Mouse (Mus musculus) embryo, embryonic 10.5 days (tissue): ENCODE data around the gene Apln.

Experiments
- DNase-seq: peaks from one replicate; pipeline ENCODE4 v3.0.0-alpha.2; 2015; ENCODE audit warnings: low spot score

The Apln gene

DNA sequence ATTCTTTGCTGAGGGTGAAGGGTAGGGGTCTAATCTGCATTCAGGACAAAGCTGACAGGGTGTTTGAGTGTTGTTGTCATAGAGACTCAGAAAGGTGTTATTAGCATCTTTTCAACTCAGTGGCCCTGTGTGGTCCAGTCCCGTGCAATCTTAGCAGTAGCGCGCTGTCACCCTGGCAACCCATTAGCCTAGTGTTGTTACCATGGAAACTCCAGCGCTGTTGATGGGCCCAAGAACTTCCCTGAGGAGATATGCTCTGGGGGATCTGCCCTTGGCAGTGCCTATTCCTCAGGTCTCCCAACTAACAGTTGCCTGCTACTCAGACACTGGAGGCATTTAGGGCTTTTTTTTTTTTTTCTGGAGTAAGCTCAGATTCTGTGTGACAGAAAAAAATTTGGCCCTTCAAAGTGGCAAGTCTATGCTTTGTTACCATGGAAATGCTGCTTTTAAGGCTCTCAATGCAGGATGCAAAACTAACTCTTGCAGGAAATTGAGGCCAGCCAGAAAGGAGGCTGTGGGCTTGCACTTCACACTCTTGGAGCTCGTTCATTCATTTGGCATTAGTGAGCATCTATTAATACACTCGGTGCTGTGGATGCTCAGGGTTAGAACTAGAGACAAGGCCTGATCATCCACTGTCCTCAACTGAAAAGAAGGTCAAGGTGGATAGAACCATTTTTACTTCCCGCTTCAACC lies 17.6 kb downstream of the Apln start:
- DNase-seq: peak; percentile 79

DNA sequence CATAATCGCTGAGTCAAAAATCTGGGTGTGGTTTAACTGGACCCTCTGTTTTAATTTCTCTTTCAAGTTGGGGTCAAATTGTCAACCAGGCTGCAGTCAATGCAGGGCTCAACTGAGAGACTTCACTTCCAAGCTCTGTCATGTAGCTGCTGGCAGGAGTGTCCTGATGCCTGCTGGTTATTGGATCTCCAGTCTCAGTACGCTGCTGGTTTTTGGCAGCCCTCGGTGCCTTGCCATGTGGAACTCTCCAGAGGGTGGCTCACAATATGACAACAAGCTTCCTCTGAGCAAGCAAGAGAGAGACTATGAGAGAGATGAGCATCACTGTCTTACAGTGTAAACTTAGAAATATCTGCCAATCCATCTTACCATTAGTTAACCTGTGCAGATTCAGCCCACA lies 23.0 kb downstream of the Apln start:
- DNase-seq: no peak

- no peak for DNase-seq
Observed at GRCm38 (mm10) chrX:48006062-48006461, 28.6 kb downstream of the Apln start.

DNA sequence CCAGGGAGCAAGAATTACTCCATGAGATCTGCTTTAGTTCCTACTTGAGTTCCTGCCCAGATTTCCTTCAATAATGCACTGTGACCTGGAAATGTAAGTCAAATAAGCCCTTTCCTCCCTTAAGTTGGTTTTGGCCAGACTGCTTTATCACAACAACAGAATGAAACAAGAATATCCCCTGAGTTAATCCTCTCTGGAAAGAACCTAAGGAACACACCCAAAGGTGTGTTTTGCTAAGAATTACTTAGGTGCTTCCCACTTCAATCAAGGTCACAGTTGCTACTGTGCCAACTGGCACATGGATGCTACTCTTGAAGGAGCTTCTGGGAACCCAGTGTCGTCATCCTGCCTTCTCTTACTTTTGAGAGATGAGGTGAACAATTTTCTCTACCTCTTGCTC lies 29.9 kb downstream of the Apln start:
- DNase-seq: no peak

DNA sequence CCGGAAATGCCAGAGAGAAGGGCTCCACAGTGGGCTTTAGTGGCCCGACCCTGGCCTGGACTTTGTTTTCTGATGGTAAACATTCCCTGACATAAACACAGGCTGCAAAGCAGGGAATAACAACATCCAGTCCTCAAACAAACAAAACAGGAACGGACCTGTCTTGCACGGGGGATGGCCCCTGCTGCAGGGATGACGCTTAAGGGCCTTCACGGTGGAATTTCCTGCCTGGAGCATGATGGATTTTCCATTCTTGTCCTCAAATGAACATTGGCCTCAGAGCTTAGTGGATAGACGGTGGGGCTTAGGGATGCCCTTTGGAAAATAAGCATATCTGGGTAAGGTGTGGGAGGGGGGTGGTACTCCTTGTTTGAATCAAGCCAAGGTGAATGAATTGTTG lies 33.5 kb downstream of the Apln start:
- DNase-seq: no peak

DNA sequence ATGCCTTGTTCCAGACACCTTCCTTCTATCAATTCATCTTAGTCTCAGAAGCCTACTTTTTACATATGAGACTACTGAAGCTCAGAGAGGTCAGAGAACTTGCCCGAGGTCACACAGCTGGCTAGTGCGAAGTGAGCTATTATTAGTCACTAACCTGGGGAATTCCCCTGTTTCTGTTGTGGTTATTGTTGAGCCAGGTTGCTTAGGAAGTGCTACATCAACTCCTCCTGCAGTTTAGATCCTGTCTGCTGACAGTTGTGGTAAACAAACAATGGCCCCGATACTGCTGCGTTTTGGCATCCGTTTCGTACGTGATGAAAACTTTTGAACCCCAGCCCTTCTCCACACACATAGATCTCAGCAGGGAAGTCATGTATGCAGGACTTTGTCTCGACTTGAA lies 36.2 kb downstream of the Apln start:
- DNase-seq: no peak

- peak; percentile 86 for DNase-seq
Observed at GRCm38 (mm10) chrX:47992606-47993005, 42.0 kb downstream of the Apln start.

GRCm38 (mm10) chrX:47988024-47988423 lies 46.6 kb downstream of the Apln start:
- no peak for DNase-seq

DNA sequence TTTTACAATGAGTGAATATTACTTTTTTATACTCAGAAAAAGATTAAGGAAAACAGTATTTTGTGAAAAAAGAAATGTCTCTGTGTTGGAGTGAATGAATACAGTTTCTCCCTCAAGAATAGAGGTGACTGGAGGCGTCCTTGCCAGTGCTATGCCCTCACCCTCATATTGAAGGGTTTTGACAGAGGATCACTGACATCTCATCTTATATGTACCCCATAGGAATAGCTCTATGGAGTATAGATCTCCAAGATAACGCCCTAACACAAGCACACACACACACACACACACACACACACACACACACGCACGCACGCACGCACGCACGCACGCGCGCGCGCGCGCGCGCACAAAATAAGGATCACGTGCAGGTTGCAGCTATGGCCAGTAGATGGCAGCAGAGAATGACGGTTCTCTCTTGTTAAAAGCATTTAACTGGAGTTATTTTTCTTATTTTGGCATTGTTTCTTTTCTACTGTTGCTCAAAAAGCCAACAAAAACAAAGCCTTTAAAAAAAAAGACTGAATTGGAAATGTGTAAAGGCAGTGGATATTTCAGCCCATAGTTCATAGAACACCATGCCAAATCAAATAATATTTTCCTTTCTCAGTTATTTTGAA lies 49.5 kb downstream of the Apln start:
- peak; percentile 73 for DNase-seq

GRCm38 (mm10) chrX:47977078-47977477 lies 57.6 kb downstream of the Apln start:
- no peak for DNase-seq

DNA sequence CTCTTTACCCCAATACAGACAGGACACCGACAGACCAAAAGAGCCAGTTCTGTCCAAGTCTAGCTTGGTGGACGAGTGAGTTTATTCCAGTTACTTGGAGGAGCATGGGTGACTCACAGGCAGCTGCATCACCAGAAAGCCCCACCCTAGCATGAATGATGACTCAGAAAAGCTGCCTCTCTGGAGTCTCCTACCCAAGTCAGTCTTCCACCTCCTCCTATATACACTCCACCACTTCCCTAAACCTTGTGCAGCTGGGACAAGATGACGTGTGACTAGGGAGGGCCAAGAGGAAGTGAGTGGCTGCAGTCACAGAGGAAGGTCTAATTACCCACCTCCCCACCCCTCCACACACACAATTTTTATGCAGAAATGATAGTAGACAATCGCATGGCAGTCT lies 58.1 kb downstream of the Apln start:
- no peak for DNase-seq
